Mouse (Mus musculus): ENCODE data around the gene Mcm8.
A peak's percentile ranks its signal among the peaks of the same experiment; 100 is the strongest.

Gene Mcm8

DNA sequence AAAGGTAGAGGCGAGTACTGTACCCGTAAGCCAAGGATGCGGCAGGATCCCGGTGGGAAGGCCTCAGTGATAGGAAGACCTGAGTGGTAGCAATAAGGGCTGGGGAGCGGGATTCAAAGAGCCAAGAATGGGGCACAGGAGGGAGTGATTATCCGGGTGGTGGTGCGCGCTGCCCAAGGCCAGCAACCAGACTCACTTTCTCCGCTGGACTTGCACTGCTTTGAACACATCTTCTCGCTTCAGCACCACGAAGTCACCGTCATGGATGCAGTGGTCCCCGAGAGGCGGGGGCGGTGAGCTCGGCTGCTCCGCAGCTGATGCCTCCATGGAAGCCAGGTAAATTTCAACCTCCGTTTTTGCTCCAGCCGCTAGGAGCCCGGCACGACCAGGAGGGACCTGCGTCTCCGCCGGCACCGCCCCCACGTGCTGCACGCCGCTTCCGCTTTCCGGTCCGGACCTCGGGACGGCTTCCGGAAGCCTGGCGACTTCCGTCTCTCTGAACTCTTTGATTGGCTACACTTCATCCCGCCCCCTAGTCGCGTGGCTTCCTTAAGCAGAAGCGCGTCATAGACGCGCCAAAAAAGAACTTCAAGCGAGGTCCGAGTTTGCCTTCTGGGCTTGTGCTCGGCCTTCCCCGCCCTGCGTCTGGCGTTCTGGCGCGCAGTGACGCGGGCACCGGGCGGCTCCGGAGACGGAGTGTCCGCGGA, at the start of gene Mcm8, which contains the start of gene Trmt6:
Gene Mcm8 (plus strand): TSS at position 534 of the 707 bp plus-strand sequence.
Gene Trmt6 (minus strand): TSS at position 448 of the 707 bp plus-strand sequence.
- peak; percentile 81 to 85 for DNase-seq (ENCODE audit: low spot score in 2 of 2)

DNA sequence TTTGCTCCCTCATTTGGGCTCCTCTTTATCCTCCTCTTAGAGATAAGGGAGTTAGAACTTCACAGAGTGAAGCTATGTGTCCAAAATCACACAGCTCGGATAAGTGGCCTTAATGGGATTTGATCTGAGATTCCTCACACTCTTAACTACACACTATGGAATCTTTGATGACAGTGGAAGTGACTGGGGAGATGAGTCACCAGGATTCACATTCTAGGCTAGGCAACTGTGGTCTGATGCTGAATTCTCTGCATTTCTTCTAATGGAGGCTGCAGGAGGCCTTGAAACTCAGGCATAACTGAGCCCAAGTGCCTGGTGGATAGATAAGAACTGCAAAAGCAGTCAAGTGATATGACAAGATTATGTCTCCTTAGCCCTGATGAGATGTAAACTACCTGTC, 45.1 kb upstream of the Mcm8 start:
- no peak for DNase-seq (ENCODE audit: low spot score in 2 of 2)

DNA sequence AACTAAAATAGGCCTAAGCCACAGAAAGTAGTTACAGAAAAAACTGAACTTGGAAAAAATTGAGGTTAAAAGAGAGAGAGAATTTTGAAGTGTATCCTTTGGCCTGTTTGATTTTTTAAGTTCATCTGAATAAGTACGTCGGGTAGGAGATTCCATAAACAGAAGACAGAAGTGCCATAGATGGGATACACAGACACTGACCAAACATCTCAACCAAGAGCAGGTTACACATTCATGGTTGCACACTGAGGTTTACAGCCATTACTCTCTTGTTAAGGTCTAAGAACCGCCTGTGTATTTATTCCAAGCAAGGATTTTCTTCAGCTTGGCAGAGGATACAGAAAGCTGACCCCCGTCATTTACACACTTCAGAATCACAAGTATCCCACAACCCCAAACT, 35.0 kb upstream of the Mcm8 start, which contains the start of gene Chgb:
Gene Chgb (plus strand): TSS at position 301 of the 400 bp plus-strand sequence.
- DNase-seq (ENCODE audit: low spot score in 2 of 2) = no peak

DNA sequence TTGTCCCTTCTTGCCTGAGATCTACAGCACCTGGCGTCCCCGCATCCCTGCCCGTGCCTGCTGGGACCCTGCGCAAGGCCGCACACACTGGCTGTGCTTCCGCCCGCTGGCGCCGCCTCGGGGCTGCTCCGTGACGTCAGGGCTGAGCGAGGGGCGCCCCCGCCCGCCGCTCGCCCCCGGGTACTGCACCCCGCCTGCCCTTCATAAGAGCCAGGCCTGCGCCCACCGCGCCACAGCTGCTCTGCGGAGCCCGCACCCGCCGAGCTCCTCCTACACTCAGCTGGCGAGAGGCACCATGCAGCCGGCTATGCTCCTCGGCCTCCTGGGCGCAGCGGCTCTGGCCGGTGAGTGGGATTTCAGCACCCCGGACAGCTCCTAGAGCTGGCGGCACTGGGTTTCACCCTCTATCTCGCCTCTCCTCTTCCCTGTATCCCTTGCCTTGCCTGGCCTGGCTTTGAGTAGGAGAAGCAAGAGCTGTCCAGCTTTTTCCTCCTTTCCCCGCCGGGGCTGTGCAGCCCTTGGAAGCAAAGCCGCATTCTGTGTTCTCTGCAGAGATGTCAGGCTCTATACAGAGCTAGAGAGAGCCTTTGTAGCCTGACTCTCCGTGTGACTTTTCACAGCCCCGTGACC, 34.4 kb upstream of the Mcm8 start:
- DNase-seq (ENCODE audit: low spot score in 2 of 2) = peak; percentile 78

DNA sequence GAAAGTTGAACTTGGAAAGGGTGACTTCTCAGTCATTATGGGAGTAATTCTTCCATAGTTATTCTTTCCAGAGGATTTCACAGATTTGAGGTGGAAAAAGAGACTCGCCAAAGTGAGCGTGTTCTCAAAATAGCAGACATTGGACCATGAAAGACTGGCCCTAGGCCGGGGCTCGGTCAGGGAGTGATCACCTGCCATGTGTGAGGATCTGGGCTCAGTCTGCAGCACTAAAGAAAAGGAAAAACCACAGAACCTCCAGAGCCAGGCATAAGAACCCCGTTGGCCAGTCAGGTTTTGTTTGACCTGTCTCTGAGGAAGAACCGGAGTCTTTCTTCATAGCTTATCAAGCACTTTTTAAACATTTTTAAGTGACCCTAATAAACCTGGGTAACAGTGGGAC, 31.9 kb upstream of the Mcm8 start:
- DNase-seq (ENCODE audit: low spot score in 2 of 2) = no peak

DNA sequence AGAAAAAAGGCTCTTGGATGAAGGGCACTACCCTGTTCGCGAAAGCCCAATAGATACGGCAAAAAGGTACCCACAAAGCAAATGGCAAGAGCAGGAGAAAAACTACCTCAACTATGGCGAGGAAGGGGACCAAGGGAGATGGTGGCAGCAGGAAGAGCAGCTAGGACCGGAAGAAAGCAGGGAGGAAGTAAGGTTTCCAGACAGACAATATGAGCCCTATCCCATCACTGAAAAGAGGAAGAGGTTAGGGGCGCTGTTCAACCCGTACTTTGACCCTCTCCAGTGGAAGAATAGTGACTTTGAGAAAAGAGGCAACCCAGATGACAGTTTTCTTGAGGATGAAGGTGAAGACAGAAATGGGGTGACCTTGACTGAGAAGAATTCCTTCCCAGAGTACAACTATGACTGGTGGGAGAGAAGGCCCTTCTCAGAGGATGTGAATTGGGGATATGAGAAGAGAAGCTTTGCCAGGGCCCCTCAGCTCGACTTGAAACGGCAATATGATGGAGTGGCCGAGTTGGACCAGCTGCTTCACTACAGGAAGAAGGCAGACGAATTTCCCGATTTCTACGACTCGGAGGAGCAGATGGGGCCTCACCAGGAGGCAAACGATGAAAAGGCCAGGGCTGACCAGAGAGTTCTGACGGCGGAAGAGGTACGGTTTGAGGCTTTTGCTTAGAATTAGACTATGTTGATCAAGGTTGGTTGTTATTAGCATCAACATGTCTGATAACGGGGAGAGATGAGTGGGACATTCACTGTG, 22.3 kb upstream of the Mcm8 start:
- no peak for DNase-seq (ENCODE audit: low spot score in 2 of 2)

DNA sequence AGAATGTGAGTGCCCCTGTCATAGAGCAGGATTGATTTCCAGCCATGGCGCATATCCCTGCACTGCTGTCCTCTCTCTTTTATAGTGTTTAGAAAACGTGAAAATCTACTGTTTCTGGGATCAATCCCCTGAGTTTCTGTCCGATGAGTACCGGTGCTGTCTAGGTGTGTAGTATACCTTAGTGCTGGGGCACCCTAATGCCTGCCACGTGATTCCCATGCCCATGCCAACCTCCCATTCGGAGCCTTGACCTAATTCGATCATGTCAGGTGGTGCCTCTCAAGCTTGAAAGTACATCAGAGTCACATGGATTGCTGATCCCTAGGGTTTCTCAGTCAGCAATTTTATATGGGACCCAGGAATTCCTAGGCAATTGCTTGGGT, 21.7 kb upstream of the Mcm8 start:
- no peak for DNase-seq (ENCODE audit: low spot score in 2 of 2)

DNA sequence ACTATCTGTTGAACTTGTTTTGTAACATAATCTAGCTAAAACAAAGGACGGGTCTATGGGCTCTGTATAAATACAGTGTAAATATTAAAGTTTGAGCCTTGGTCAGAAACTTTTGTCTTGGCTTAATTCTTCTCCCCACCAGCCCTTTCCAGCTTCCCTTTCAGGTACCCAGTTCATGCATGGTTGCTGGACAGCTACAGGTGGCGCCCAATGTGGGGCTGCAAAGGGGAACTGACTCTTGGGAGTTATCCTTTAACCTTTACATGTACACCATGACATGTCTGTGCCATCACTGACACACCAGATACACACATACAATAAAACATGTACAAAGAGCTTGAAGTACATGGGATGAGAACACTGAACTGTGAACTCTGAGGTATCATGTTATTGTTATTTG, 13.0 kb upstream of the Mcm8 start:
- DNase-seq (ENCODE audit: low spot score in 2 of 2) = no peak

DNA sequence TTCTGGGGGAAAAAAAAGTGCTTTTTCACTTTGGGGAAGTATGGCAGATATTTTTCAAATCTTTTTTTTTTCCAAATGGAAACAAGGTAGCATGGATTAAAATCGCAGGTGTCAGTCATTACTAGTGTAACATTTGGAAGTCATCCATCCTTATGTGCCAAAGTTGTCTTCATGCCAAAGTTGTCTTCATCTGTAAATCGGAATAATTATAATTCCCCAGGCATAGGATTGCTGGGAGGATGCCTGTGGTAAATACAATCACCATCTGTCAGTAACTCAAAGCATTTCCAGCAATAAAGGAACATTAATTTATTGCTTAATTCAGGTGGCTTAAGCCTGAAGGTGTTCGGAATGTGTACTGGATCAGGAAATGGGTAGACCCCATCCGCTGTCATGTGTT, 25.1 kb downstream of the Mcm8 start:
- no peak for DNase-seq (ENCODE audit: low spot score in 2 of 2)

DNA sequence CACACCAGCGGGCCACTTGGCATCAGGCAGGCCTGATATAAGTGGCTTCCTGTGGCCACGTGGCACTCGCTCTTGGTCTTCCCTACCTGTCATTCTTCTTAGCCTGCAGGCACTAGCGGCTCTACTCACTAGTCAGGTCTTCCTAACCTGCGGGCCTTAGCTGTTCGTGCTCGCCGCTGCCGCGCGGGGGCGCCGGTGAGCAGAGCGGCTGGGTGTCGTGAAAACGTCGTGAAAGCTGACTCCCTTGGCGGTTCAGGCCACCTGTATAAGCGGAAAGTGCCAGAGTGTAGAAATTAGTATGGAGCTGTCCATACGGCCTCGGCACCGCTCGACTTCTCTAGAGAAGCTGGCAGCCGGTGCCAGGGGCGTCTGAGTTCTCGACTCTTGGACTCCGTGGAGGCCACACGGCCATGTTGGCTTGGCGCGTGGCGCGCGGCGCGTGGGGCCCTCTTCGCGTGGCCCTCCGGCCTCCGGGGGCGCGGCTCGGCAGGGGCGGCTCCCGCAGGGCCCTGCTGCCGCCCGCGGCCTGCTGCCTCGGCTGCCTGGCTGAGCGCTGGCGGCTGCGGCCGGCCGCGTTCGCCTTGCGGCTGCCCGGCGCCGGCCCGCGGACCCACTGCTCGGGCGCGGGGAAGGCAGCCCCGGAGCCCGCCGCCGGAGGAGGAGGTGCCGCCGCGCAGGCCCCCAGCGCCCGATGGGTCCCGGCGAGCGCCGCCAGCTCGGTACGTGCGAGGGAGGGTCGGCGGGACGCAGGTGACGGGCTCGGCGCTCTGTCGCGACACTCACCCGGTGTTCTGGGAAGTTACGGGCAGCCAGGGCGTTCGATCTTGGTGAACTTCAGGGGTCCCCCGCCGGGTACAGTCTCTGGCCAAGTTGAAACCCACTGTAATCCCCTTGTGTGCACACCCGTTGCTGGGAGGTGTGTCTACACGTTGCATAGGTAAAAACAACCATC, 30.7 kb downstream of the Mcm8 start, which contains the start of gene Crls1:
Gene Crls1 (plus strand): TSS at position 260 of the 952 bp plus-strand sequence.
- peak; percentile 93 to 98 for DNase-seq (ENCODE audit: low spot score in 2 of 2)

DNA sequence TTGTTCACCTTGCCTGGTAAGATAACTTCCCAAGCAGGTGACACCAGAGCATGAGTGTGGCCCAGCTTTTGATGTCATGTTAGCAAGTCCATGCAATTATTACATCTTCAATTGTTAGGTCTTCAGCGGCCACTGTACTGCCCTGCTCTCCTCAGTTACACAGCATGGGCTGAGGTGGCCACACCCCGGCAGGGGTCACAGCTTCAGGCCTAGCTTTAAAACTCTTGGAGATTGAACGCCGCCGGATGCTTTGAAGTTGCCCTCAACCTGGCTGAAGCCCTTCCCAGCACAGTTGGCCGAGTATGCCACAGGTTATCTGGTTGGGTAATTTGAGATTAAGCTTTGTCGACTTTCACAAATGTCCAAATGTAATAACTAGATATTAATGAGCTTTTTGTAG, 31.6 kb downstream of the Mcm8 start:
- no peak for DNase-seq (ENCODE audit: low spot score in 2 of 2)

DNA sequence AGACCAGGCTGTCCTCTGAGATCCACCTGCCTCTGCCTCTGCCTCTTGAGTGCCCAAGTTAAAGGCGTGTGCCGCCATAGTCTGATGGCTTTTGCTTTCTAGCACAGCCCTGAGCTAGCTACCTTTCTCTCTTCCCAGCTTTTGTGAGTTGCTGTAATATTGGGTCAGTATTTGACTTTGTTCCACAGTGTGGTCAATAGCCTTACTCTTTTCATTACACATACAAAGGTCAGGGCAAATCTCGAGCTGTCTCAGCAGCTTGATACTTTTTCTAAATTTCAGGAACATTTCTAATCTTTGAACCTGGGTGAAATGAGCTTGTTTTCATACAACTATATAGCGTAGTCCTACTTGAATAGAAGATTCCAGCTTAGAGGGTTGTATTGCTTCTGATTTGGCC, 32.4 kb downstream of the Mcm8 start:
- DNase-seq (ENCODE audit: low spot score in 2 of 2) = no peak

DNA sequence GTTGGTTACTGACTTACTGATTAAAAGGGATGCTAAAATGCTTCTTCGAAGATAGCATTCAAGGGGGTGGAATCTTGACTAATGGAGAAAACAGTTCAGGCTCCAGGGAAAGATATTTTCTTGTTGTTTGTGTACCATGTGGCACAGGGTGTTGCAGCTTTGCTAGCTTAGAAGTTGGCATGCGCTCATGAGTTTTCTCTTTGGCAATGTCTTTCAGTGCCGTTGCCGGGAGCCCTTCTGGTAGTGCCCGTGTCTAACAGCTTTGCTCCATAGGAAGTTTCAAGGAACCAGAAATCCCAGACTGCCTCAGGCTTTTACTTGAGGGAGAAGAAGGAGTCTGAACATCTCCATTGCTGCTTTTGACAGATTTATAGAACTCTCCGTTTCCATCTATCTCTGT, 33.2 kb downstream of the Mcm8 start:
- DNase-seq (ENCODE audit: low spot score in 2 of 2) = no peak

DNA sequence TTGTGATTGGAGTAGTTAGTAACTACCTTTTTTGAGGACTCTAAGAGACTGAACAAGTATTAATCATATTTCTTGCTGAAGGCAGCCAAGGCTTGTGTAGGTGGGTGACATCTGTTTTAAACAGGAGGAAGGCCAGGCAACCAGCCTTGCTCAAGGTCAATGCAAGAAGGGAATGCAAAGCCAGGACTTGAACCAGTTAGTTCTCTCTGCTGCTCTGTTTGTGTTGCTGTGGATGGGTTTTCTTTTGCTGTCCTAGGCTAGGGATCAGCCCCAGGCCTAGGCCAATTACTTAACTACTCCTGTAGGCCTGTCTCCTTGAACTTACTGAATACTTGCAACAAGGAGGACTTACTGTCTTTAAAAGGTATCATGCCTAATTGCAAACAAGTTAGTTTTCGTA, 37.1 kb downstream of the Mcm8 start:
- DNase-seq (ENCODE audit: low spot score in 2 of 2) = no peak

DNA sequence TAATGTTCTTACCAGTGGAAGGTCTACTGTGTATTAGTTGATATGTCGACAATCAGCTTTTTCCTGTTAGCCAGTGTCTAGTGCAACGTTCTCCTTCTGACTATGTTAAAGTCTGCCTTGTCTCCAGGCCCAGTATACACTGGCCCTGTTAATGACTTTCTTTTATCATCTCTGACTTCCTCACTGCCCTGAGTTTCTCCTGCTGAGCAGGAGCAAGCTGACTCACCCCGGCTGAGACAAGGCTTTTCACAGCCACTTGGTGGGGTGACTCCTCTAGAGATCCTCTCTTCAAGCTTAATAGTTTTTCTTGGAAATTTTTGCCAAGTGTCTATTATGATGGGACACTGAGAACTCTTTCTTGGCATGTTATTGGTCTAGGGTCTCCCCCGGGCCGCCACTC, 40.4 kb downstream of the Mcm8 start:
- no peak for DNase-seq (ENCODE audit: low spot score in 2 of 2)

DNA sequence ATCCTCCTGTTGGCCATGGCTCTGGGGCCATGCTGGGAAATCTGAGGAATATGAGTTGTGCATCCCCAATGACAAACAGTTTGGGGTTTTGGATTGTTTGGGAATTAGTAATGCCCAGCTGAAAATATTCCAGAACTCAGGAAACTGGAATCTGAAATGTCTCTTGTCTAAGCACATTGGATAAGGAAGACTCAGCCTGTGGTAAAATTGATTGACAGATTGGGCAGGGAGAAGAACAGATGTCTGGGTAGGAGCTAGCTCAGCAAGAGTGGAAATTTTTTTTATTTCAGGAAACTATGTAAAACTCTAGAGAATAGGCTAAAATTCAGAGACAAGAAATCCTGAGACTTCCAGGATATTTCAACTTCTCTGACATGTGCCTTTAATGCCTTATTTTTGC, 44.5 kb downstream of the Mcm8 start:
- DNase-seq (ENCODE audit: low spot score in 2 of 2) = no peak

DNA sequence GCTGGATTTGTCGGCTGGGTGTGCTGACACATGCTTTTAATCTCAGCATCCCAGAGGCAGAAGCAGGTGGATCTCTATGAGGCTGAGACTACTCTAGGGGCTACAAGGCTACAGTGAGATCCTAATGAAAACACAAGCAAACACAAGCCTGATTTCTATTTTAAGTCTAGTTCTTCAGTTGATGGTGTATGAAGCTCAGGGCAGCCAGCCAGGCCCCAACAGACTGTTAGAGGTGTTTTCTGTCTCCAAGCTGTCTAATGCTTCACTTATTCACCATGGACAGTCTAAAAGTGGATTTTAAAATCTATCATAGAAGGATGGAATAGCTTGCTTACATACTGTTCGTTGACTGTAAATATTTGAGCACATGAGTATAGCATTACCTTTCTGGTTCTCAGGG, 45.5 kb downstream of the Mcm8 start:
- no peak for DNase-seq (ENCODE audit: low spot score in 2 of 2)

DNA sequence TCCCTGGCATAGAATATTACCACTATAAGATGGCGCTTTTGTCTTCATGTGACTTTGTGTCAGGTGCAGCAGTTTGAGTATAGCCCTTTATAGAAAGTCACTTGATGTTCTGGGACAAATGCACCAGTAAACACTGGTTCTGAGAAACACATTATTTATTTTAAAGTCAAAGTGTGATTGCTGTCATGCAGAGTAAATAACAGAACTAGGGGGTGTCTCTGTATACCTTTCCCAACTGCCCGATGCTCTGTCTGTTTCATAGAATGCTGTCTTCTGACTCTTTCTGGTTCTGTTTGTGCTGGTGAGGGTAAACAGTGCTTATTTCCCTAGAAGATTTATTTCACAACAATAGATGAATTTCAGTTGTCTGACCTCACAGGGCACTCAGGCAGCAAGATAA, 47.4 kb downstream of the Mcm8 start:
- no peak for DNase-seq (ENCODE audit: low spot score in 2 of 2)

DNA sequence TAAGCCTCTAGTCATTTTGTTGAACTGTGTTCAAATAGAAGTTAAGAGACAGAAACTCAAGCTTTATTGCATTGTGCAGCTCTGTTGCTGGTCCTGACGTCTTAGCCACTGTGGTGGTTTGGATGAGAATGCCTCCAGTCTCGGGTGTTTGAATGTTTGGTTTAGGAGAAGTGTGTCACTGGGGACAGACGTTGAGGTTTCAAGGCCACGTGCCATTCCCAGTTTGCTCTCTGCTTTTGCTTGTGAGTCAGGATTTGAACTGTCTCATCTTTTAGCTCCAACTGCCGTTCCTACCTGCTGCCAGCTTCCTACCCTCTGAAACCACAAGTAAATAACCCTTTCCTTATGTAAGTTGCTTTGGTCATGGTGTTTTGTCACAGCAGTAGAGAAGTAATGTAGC, 51.6 kb downstream of the Mcm8 start:
- no peak for DNase-seq (ENCODE audit: low spot score in 2 of 2)

DNA sequence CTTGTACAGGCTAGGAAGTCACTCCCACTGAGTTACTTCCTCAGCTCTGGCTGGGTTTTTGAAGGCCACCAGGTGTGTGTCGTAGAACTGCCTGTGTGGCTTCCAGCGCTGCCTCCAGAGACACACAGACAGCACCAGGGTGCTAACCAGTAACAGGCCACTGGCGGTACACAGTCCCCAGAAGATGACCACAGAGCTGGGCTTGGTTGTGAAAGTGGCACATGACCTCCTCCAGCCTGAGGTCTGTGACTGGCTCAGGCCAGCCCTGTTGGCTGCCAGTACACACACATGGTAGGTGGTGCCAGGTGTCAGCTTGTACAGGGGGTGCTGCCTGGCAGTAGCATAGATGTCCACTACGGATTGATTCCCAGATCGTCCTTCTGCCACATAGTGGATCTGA, 53.7 kb downstream of the Mcm8 start:
- DNase-seq (ENCODE audit: low spot score in 2 of 2) = no peak

DNA sequence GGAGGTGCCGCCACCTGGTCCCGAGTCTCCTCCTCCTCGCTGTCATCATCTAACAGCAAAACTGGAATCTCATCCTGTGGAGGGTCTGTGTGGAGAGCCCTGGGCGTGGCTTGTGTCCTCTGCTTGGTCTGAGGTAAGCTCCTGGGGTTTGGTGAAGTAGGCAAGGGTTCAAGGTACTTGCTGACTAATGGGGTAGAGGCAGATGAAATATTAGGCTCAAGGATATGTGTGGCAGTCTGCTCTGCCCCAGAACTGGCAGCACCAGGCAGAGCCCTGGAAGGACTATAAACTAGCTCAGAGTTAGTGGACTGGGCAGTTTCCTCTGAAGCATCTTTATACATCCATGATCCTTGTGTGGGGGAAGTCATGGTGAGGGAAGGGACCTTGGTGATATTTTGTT, 54.3 kb downstream of the Mcm8 start:
- no peak for DNase-seq (ENCODE audit: low spot score in 2 of 2)

DNA sequence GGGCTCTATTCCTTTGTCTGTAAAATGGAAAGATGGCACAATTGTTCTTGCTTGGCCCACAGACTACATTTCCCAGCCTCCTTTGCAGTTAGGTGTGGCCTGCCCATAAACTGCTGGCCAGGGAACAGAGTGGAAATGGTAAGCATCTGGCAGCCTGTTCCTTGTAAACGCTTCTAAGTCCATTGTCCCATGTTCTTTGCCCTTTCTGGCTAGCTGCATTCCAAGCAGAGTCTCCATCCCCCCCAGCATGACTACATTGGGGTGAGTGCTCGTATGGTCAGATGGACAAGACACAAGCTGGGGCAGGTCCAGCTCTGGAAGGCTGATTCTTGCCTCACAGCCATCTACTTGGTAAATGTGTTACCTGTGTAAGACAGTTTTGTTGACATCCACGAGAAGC, 55.7 kb downstream of the Mcm8 start:
- DNase-seq (ENCODE audit: low spot score in 2 of 2) = no peak

Data from frontal cortex, postnatal 14 days (tissue).